Mouse (Mus musculus) adrenal gland, adult 18-20 months (tissue): ENCODE results near the gene Olfr807. TPM values are rescaled to one million over a fixed set of nuclear protein-coding genes. Genes with fewer than 3 reads are reported as not detected.

Experiments
- DNase-seq, 2 experiments: peaks; one replicate each; pipeline ENCODE4 v3.0.0; 2021 to 2022; ENCODE audit warnings: low spot score in 2 of 2
- long read RNA-seq, 2 experiments: library from polyadenylated mRNA; stranded (forward); transcript quantifications; one replicate each; pipeline ENCODE4 v2.0.0; 2021
- microRNA-seq, 2 experiments: library from miRNA; unstranded; fragments of <30 nt; microRNA quantifications; one replicate each; pipeline ENCODE4 v1.2.0; 2021; ENCODE audit warnings: borderline number of aligned reads in 2 of 2
- total RNA-seq, 2 experiments: library from RNA; stranded (reverse); gene quantifications; 1 replicate in 1 of 2; 2 replicates in 1 of 2; pipeline ENCODE4 v1.2.3; 2021

The Olfr807 gene
- total RNA-seq, result not detected
- long read RNA-seq, experiment 1, result 0 reads
- long read RNA-seq, experiment 2, result 0 reads

DNA sequence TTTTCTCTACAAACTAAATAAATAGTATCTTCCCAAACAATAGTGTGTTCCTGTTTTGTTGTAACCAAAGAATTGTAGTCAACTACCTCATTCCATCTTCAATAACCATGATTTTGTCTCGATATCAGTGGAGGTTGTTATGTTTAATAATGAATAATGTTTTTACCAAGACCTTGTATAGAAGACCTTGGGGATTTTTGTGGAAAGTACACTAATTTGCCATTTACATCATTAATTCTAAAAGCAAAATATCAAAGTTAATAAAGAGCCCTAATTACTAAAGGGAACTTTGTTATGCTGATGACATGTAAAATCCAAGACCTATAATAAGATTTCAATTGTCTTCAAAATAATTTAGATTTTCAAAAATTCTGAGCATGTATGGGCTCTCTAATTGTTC lies at the start of gene Olfr807:
TSS of gene Olfr807 (minus strand) at position 101 of the 400 bp plus-strand sequence.
- DNase-seq, result no peak

DNA sequence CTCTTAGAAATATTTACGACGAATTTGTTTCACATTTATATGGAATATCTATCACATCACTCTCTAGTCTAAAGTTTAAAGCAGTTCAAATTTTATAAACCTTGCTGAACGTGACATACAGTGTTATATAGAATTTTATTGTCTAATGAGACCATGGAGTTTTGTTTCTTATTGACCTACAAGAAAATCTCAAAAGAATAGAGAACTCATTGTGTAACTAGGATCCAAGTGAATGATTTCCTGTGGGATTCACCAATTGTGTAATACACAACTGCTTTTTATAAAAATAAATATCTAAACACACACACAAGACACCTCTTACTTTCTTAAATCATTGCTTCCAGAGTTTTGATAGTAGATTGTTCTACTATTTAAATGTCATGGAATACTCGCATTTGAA lies 46.7 kb upstream of the Olfr807 start, which contains the start of gene Olfr811:
TSS of gene Olfr811 (minus strand) at position 101 of the 400 bp plus-strand sequence.
- no peak for DNase-seq

DNA sequence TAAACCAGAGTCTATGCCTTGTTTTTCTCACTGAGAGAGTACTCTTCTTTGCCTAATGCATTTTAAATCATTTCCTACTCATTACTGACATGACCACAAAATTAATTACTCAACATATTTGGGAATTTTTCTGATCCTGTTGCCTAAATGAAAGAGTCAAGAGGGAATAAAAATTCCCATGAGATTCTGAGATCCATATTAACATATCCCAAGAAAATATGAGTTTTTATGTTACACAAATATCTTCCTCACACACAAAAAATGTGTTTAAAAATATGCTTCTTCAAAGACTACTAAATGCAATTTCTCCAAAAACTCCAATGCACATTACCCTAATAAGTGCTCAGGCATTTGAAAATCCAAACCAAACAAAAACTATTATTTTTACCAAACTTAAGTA lies 37.2 kb upstream of the Olfr807 start, which contains the start of gene Olfr810:
TSS of gene Olfr810 (minus strand) at position 101 of the 400 bp plus-strand sequence.
- DNase-seq, result no peak

DNA sequence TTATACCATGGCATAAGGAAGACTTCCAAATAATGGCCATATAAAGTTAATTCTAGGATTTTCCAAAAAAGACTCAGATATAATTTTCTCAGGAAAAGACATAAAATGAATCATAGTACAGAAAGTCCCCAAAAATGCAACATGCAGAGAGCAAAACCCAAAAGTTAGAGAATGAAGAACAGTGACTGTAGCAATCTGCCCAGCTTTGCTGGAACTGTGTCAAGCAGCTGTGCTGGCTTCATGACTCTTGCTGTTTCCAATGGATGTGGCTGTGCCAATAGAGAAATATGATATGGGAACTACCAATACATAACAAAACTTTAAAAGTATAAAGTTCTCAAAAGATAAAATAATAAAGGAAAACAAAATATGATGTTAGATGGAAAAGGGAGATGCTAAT lies 20.5 kb upstream of the Olfr807 start:
- no peak for DNase-seq

DNA sequence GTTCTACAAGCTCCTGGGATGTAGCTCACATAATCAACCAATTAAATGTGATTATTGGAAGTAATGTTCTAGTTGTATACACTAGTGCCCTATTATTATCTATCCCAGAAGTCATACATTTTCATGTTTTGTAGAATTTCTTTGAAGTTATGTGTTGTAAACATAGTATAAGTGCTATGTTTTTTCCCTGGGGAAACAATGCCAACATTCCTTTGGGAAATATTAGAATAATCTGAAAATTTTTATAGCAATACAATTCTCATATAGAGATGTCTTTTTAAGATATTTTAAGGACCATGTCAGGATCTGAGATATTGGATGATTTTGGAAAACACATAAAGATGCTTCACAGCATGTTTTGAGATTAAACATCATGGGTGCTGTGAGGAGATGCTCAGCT lies 16.7 kb upstream of the Olfr807 start, which contains the start of gene Olfr809:
TSS of gene Olfr809 (plus strand) at position 301 of the 400 bp plus-strand sequence.
- no peak for DNase-seq

DNA sequence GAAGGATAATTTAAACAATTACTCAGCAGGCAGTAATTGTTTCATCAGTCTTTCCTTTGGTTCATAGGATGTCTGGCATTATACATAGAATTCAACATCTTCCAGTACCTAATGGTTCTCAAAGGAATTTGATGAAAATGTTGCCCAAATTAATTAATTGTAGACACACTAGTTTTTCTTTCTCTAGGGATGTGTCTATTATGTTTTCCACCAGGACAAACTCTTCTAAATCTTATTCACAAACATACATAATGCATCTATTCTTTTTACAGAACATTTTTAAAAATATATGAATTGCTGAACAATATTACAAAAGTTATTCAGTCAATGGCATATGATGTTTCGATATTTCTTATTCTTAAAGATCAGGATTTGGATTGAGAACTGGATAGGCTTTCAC lies 7.6 kb upstream of the Olfr807 start, which contains the start of gene Olfr808:
TSS of gene Olfr808 (plus strand) at position 301 of the 400 bp plus-strand sequence.
- DNase-seq, result no peak

DNA sequence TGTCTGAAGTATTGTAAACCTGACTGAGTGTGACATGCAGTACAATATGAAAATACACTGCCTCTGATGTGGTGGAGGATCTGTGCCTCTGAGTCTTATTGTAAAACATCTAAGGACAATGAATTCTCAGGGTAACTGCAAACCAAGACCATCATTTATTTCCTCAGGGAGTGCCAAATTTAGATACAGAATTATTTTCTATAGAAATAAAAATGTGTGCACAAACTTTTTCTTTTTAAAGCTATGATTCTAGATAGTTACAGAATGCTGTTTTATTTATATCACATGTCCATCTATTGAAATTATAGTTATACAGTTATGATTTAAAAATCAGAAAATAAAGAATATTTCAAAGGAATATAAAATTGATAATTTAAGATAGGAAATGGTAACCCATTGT lies 15.8 kb downstream of the Olfr807 start, which contains the start of gene Olfr806:
TSS of gene Olfr806 (minus strand) at position 101 of the 400 bp plus-strand sequence.
- no peak for DNase-seq

DNA sequence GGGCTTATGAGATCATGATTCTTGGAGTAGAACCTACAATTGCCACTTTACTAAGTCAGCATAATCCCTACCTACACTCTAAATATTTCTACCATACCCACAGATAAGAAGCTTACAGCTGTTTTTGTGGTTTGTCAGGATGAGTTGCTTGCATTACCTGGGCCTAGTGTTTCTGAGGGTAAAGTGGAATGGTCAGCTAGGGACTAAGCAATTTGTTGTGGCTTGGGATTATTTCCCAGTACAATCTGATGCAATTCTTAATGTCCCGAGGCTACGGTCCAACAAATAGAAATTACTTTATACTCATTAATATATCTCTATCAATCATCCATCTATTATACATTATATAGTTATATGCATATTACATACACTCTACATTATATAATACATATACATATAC lies 28.3 kb downstream of the Olfr807 start, which contains the start of gene Olfr805:
TSS of gene Olfr805 (minus strand) at position 101 of the 400 bp plus-strand sequence.
- DNase-seq, result no peak

Small RNA genes within 50 kb of the gene (microRNA-seq; reads per million reads assigned to microRNA genes)
- gene Gm24485, result 0 reads per million in 2 experiments

Other genes starting within 250 kb of the Olfr807 start
- not detected for gene Olfr791, start 236.0 kb downstream of the Olfr807 start, total RNA-seq
- not detected for gene Olfr792, start 218.6 kb downstream of the Olfr807 start, total RNA-seq
- not detected for gene Olfr794, start 190.1 kb downstream of the Olfr807 start, total RNA-seq
- not detected for gene Olfr796, start 145.2 kb downstream of the Olfr807 start, total RNA-seq
- not detected for gene Olfr798, start 129.9 kb downstream of the Olfr807 start, total RNA-seq
- not detected for gene Olfr799, start 120.3 kb downstream of the Olfr807 start, total RNA-seq
- not detected for gene Olfr800, start 100.1 kb downstream of the Olfr807 start, total RNA-seq
- not detected for gene Olfr801, start 83.9 kb downstream of the Olfr807 start, total RNA-seq
- not detected for gene Olfr802, start 69.6 kb downstream of the Olfr807 start, total RNA-seq
- not detected for gene Olfr803, start 63.5 kb downstream of the Olfr807 start, total RNA-seq
- gene Olfr804, start 54.6 kb downstream of the Olfr807 start, total RNA-seq, result not detected
- not detected for gene Olfr805, start 28.4 kb downstream of the Olfr807 start, total RNA-seq
- not detected for gene Olfr806, start 15.9 kb downstream of the Olfr807 start, total RNA-seq
- not detected for gene Olfr808, start 7.7 kb upstream of the Olfr807 start, total RNA-seq
- not detected for gene Olfr809, start 16.8 kb upstream of the Olfr807 start, total RNA-seq
- not detected for gene Olfr810, start 37.1 kb upstream of the Olfr807 start, total RNA-seq
- gene Olfr811, start 46.6 kb upstream of the Olfr807 start, total RNA-seq, result not detected
- gene Olfr812, start 88.3 kb upstream of the Olfr807 start, total RNA-seq, result not detected
- not detected for gene Olfr813, start 97.6 kb upstream of the Olfr807 start, total RNA-seq
- not detected for gene Olfr814, start 122.1 kb upstream of the Olfr807 start, total RNA-seq
- not detected for gene Olfr815, start 148.1 kb upstream of the Olfr807 start, total RNA-seq
- gene Olfr816, start 157.8 kb upstream of the Olfr807 start, total RNA-seq, result not detected
- not detected for gene Olfr818, start 191.3 kb upstream of the Olfr807 start, total RNA-seq
- not detected for gene Olfr819, start 209.5 kb upstream of the Olfr807 start, total RNA-seq
- gene Olfr247, start 218.3 kb upstream of the Olfr807 start, total RNA-seq, result not detected
- not detected for gene Gm10310, start 227.3 kb upstream of the Olfr807 start, total RNA-seq